Mouse (Mus musculus) heart, embryonic 15.5 days (tissue): ENCODE results near the gene Tmem247. TPM values are rescaled to one million over a fixed set of nuclear protein-coding genes. Genes with fewer than 3 reads are reported as not detected.

ENCODE experiments used
- ATAC-seq: fragments of 200-750 bp; cut with Nextera tagmentation; replicated peaks from 2 replicates; pipeline ENCODE4 v1.8.0; 2017; ENCODE audit warnings: low read depth, moderate TSS enrichment; ENCODE audit not compliant: insufficient number of reproducible peaks, insufficient read depth, low FRiP score
- H3K27ac ChIP-seq: fragments of 300-500 bp; sonication (generic); 2 replicates; pipeline ENCODE4 v1.5.1; 2015; ENCODE audit warnings: mild to moderate bottlenecking, inconsistent platforms
- H3K27me3 ChIP-seq: fragments of 300-500 bp; sonication (generic); 2 replicates; pipeline ENCODE4 v1.6.1; 2015; ENCODE audit warnings: inconsistent platforms
- H3K36me3 ChIP-seq: fragments of 300-500 bp; sonication (generic); 2 replicates; pipeline ENCODE4 v1.6.1; 2015; ENCODE audit warnings: mild to moderate bottlenecking, inconsistent platforms
- H3K4me1 ChIP-seq: fragments of 300-500 bp; sonication (generic); replicated peaks from 2 replicates; pipeline ENCODE4 v1.6.1; 2015; ENCODE audit warnings: inconsistent platforms
- H3K4me2 ChIP-seq: fragments of 300-500 bp; sonication (generic); 2 replicates; pipeline ENCODE4 v1.6.1; 2015; ENCODE audit warnings: inconsistent platforms, mild to moderate bottlenecking, moderate library complexity
- H3K4me3 ChIP-seq: fragments of 300-500 bp; sonication (generic); 2 replicates; pipeline ENCODE4 v1.5.1; 2015; ENCODE audit warnings: mild to moderate bottlenecking, inconsistent platforms
- H3K9ac ChIP-seq: fragments of 300-500 bp; sonication (generic); 2 replicates; pipeline ENCODE4 v1.6.1; 2015; ENCODE audit warnings: mild to moderate bottlenecking, inconsistent platforms
- H3K9me3 ChIP-seq: fragments of 300-500 bp; sonication (generic); replicated peaks from 2 replicates; pipeline ENCODE4 v1.6.1; 2016; ENCODE audit warnings: inconsistent platforms
- WGBS: fragments of 180-500 bp; shearing (Covaris S2); methylation state at CpG from one replicate; pipeline ENCODE4 v1.1.7; 2015; ENCODE audit warnings: mixed read lengths; 5-methylcytosine and 5-hydroxymethylcytosine counted together
- polyA plus RNA-seq: library from polyadenylated mRNA; unstranded; fragments of >200 nt; fragmentation: Nextera tagmentation; extraction: Ambion mirVana; gene quantifications from 2 replicates; pipeline ENCODE4 v1.2.1, GENCODE M21; 2015

Tmem247 gene
- polyA plus RNA-seq, 1 experiment from 2014 or later, result not detected

- 89% methylated on average over 14 of the region's 14 CpGs for WGBS
- H3K27me3 ChIP-seq, result 0 out of 2 replicates have a peak, but pooled peaks cover 3% of the 10 kb centered on the region
- H3K4me3 ChIP-seq, result no peak overlapping the region
- H3K9me3 ChIP-seq, result no peaks in the 10 kb centered on the region
- no peak for ATAC-seq
- no peaks in the 10 kb centered on the region for H3K36me3 ChIP-seq
- no peak overlapping the region for H3K4me2 ChIP-seq
- no peak overlapping the region for H3K9ac ChIP-seq
- H3K4me1 ChIP-seq, result peaks cover 27% of the 10 kb centered on the region
- H3K27ac ChIP-seq, result no peak overlapping the region
Measured at GRCm38 (mm10) chr17:86902399-86903067, 14.6 kb upstream of the Tmem247 start.

GRCm38 (mm10) chr17:86903596-86903995, 13.6 kb upstream of the Tmem247 start:
- H3K27me3 ChIP-seq, result 0 out of 2 replicates have a peak, but pooled peaks cover 3% of the 10 kb centered on the region
- no peak overlapping the region for H3K27ac ChIP-seq
- no peak for ATAC-seq
- H3K36me3 ChIP-seq, result no peaks in the 10 kb centered on the region
- peaks cover 27% of the 10 kb centered on the region for H3K4me1 ChIP-seq
- H3K9ac ChIP-seq, result no peak overlapping the region
- H3K9me3 ChIP-seq, result no peaks in the 10 kb centered on the region
- 18% methylated on average over 7 of the region's 7 CpGs for WGBS
- H3K4me3 ChIP-seq, result no peak overlapping the region
- no peak overlapping the region for H3K4me2 ChIP-seq

GRCm38 (mm10) chr17:86904206-86904605, 12.9 kb upstream of the Tmem247 start:
- Histone ChIP-seq H3K36me3 (no peaks in the 10 kb centered on the region), H3K4me1 (peaks cover 27% of the 10 kb centered on the region), H3K4me2 (no peak overlapping the region), H3K27me3 (0 out of 2 replicates have a peak, but pooled peaks cover 3% of the 10 kb centered on the region), H3K4me3 (no peak overlapping the region), H3K27ac (no peak overlapping the region), H3K9ac (no peak overlapping the region), H3K9me3 (no peaks in the 10 kb centered on the region)
- 70% methylated on average over 3 of the region's 3 CpGs for WGBS
- ATAC-seq, result no peak

- peak; percentile 59; the same call in 1 of the 2 replicates for ATAC-seq
- 25% methylated on average over 19 of the region's 19 CpGs for WGBS
- 0 out of 2 replicates have a peak overlapping the region, but pooled peaks have one; percentile 16 for H3K9ac ChIP-seq
- no peak overlapping the region for H3K4me3 ChIP-seq
- H3K36me3 ChIP-seq, result no peaks in the 10 kb centered on the region
- H3K4me2 ChIP-seq, result peak overlapping the region; percentile 25; the same call in 1 of the 2 replicates
- H3K4me1 ChIP-seq, result peaks cover 27% of the 10 kb centered on the region
- peak overlapping the region; percentile 69 for H3K27ac ChIP-seq
- no peaks in the 10 kb centered on the region for H3K9me3 ChIP-seq
- H3K27me3 ChIP-seq, result 0 out of 2 replicates have a peak, but pooled peaks cover 3% of the 10 kb centered on the region
Measured at GRCm38 (mm10) chr17:86905297-86906135, 11.6 kb upstream of the Tmem247 start.

- H3K9ac ChIP-seq, result 0 out of 2 replicates have a peak overlapping the region, but pooled peaks have one; percentile 16
- peak overlapping the region; percentile 69 for H3K27ac ChIP-seq
- ATAC-seq, result peak; percentile 40; the same call in 1 of the 2 replicates
- 3% methylated on average over 9 of the region's 9 CpGs for WGBS
- 0 out of 2 replicates have a peak, but pooled peaks cover 3% of the 10 kb centered on the region for H3K27me3 ChIP-seq
- no peak overlapping the region for H3K4me3 ChIP-seq
- H3K4me2 ChIP-seq, result 0 out of 2 replicates have a peak overlapping the region, but pooled peaks have one; percentile 25
- H3K36me3 ChIP-seq, result no peaks in the 10 kb centered on the region
- H3K9me3 ChIP-seq, result no peaks in the 10 kb centered on the region
- H3K4me1 ChIP-seq, result peaks cover 27% of the 10 kb centered on the region
Measured at GRCm38 (mm10) chr17:86906136-86906461, 11.0 kb upstream of the Tmem247 start.

- ATAC-seq, result no peak
- Histone ChIP-seq H3K27ac (no peak overlapping the region), H3K4me2 (no peak overlapping the region), H3K9ac (no peak overlapping the region), H3K36me3 (no peaks in the 10 kb centered on the region), H3K4me3 (no peak overlapping the region), H3K27me3 (0 out of 2 replicates have a peak, but pooled peaks cover 3% of the 10 kb centered on the region), H3K4me1 (peaks cover 27% of the 10 kb centered on the region), H3K9me3 (no peaks in the 10 kb centered on the region)
- 26% methylated on average over 6 of the region's 6 CpGs for WGBS
Measured at GRCm38 (mm10) chr17:86906601-86907000, 10.5 kb upstream of the Tmem247 start.

- Histone ChIP-seq H3K9ac (no peak overlapping the region), H3K9me3 (no peaks in the 10 kb centered on the region), H3K36me3 (no peaks in the 10 kb centered on the region), H3K27ac (no peak overlapping the region), H3K4me1 (peaks cover 27% of the 10 kb centered on the region), H3K4me3 (no peak overlapping the region), H3K27me3 (0 out of 2 replicates have a peak, but pooled peaks cover 3% of the 10 kb centered on the region), H3K4me2 (no peak overlapping the region)
- ATAC-seq, result no peak
- 88% methylated on average over 3 of the region's 3 CpGs for WGBS
Measured at GRCm38 (mm10) chr17:86907092-86907491, 10.1 kb upstream of the Tmem247 start.

- Histone ChIP-seq H3K9me3 (no peaks in the 10 kb centered on the region), H3K27me3 (0 out of 2 replicates have a peak, but pooled peaks cover 3% of the 10 kb centered on the region), H3K4me2 (no peak overlapping the region), H3K27ac (no peak overlapping the region), H3K9ac (no peak overlapping the region), H3K4me3 (no peak overlapping the region), H3K36me3 (no peaks in the 10 kb centered on the region), H3K4me1 (peaks cover 27% of the 10 kb centered on the region)
- no peak for ATAC-seq
- 48% methylated on average over 8 of the region's 8 CpGs for WGBS
Measured at GRCm38 (mm10) chr17:86908316-86908715, 8.8 kb upstream of the Tmem247 start.

GRCm38 (mm10) chr17:86909733-86910495, 7.2 kb upstream of the Tmem247 start:
- H3K27ac ChIP-seq, result no peak overlapping the region
- WGBS, result 60% methylated on average over 14 of the region's 14 CpGs
- no peaks in the 10 kb centered on the region for H3K9me3 ChIP-seq
- peaks cover 11% of the 10 kb centered on the region for H3K4me1 ChIP-seq
- H3K27me3 ChIP-seq, result 0 out of 2 replicates have a peak, but pooled peaks cover 3% of the 10 kb centered on the region
- H3K9ac ChIP-seq, result no peak overlapping the region
- no peaks in the 10 kb centered on the region for H3K36me3 ChIP-seq
- no peak overlapping the region for H3K4me2 ChIP-seq
- ATAC-seq, result no peak
- no peak overlapping the region for H3K4me3 ChIP-seq

GRCm38 (mm10) chr17:86911261-86911660, 5.9 kb upstream of the Tmem247 start:
- Histone ChIP-seq H3K27ac (no peak overlapping the region), H3K4me1 (no peaks in the 10 kb centered on the region), H3K27me3 (0 out of 2 replicates have a peak, but pooled peaks cover 3% of the 10 kb centered on the region), H3K9ac (no peak overlapping the region), H3K9me3 (no peaks in the 10 kb centered on the region), H3K36me3 (no peaks in the 10 kb centered on the region), H3K4me3 (no peak overlapping the region), H3K4me2 (no peak overlapping the region)
- WGBS, result 45% methylated on average over 5 of the region's 5 CpGs
- no peak for ATAC-seq
